Mouse (Mus musculus) MEL (cell line): Measurements from ENCODE around the gene 2410004B18Rik. TPM values are rescaled to one million over a fixed set of nuclear protein-coding genes. Genes with fewer than 3 reads are reported as not detected.

Experiments
- DNase-seq: peaks from one replicate; pipeline ENCODE4 v3.0.0; 2011; ENCODE audit warnings: low read depth, low spot score
- H3K27ac ChIP-seq: 2 replicates; pipeline ENCODE4 v1.5.1; 2012; ENCODE audit warnings: low read depth, mild to moderate bottlenecking, control low read depth, low read length, moderate library complexity; ENCODE audit not compliant: control insufficient read depth
- H3K27me3 ChIP-seq, 2 experiments: fragments of 150-350 bp in 1 of 2; sonication (generic) in 1 of 2; 2 replicates each; pipeline ENCODE4 v1.6.1; 2012; ENCODE audit warnings: low read length in 2 of 2, mild to moderate bottlenecking in 2 of 2, improper control_type of control experiment in 1 of 2, moderate library complexity in 1 of 2; ENCODE audit not compliant: insufficient read depth in 2 of 2, control insufficient read depth in 1 of 2
- H3K36me3 ChIP-seq, 2 experiments: 2 replicates each; pipeline ENCODE4 v1.6.1; 2012 to 2014; ENCODE audit warnings: low read length in 2 of 2, improper control_type of control experiment in 1 of 2, inconsistent platforms in 1 of 2, mild to moderate bottlenecking in 1 of 2; ENCODE audit not compliant: insufficient read depth in 2 of 2, control insufficient read depth in 1 of 2
- H3K4me1 ChIP-seq, 2 experiments: fragments of 150-350 bp in 1 of 2; sonication (generic) in 1 of 2; 2 replicates each; pipeline ENCODE4 v1.6.1; 2012; ENCODE audit warnings: low read length in 2 of 2, improper control_type of control experiment in 1 of 2, mild to moderate bottlenecking in 1 of 2; ENCODE audit not compliant: insufficient read depth in 2 of 2, control insufficient read depth in 1 of 2
- H3K4me3 ChIP-seq, 2 experiments: fragments of 150-350 bp in 1 of 2; sonication (generic) in 1 of 2; 2 replicates each; pipeline ENCODE4 v1.5.1; 2012; ENCODE audit warnings: low read depth in 2 of 2, low read length in 2 of 2, mild to moderate bottlenecking in 2 of 2, moderate library complexity in 2 of 2, control low read depth in 1 of 2, improper control_type of control experiment in 1 of 2; ENCODE audit not compliant: control insufficient read depth in 1 of 2, insufficient read depth in 1 of 2
- H3K79me2 ChIP-seq: 2 replicates; pipeline ENCODE4 v1.6.1; 2012; ENCODE audit warnings: mild to moderate bottlenecking, low read length, moderate library complexity; ENCODE audit not compliant: control insufficient read depth, poor library complexity, insufficient read depth
- H3K9ac ChIP-seq: 2 replicates; pipeline ENCODE4 v1.6.1; 2012; ENCODE audit warnings: low read depth, mild to moderate bottlenecking, control low read depth, low read length, moderate library complexity; ENCODE audit not compliant: control insufficient read depth, poor library complexity, severe bottlenecking
- H3K9me3 ChIP-seq: fragments of 150-350 bp; sonication (generic); replicated peaks from 2 replicates; pipeline ENCODE4 v1.6.1; 2012; ENCODE audit warnings: mild to moderate bottlenecking, low read length, improper control_type of control experiment, moderate library complexity; ENCODE audit not compliant: insufficient read depth
- BHLHE40 ChIP-seq: IDR thresholded peaks from 2 replicates; pipeline ENCODE4 v1.6.1; 2012; ENCODE audit warnings: low read depth, mild to moderate bottlenecking, inconsistent platforms, low read length, improper control_type of control experiment, borderline replicate concordance
- CHD2 ChIP-seq: IDR thresholded peaks from 2 replicates; pipeline ENCODE4 v1.6.1; 2011; ENCODE audit warnings: low read length, improper control_type of control experiment
- ETS1 ChIP-seq: IDR thresholded peaks from 2 replicates; pipeline ENCODE4 v1.6.1; 2012; ENCODE audit warnings: low read depth, mild to moderate bottlenecking, inconsistent platforms, low read length, improper control_type of control experiment, moderate library complexity
- HCFC1 ChIP-seq: IDR thresholded peaks from 2 replicates; pipeline ENCODE4 v1.6.1; 2012; ENCODE audit warnings: low read depth, mild to moderate bottlenecking, inconsistent platforms, low read length, improper control_type of control experiment, moderate library complexity
- KAT2A ChIP-seq: conservative IDR thresholded peaks from 2 replicates; pipeline ENCODE4 v1.6.1; 2012; ENCODE audit warnings: low read depth, low read length, improper control_type of control experiment, inconsistent platforms
- MAFK ChIP-seq: IDR thresholded peaks from 2 replicates; pipeline ENCODE4 v1.6.1; 2011; ENCODE audit warnings: low read depth, mild to moderate bottlenecking, low read length, improper control_type of control experiment, borderline replicate concordance
- MAZ ChIP-seq: IDR thresholded peaks from 2 replicates; pipeline ENCODE4 v1.6.1; 2012; ENCODE audit warnings: low read depth, mild to moderate bottlenecking, inconsistent platforms, low read length, improper control_type of control experiment
- RAD21 ChIP-seq: IDR thresholded peaks from 2 replicates; pipeline ENCODE4 v1.6.1; 2011; ENCODE audit warnings: mild to moderate bottlenecking, low read depth, low read length, improper control_type of control experiment
- RCOR1 ChIP-seq: IDR thresholded peaks from 2 replicates; pipeline ENCODE4 v1.6.1; 2012; ENCODE audit warnings: low read depth, mild to moderate bottlenecking, inconsistent platforms, low read length, improper control_type of control experiment
- SMC3 ChIP-seq: IDR thresholded peaks from 2 replicates; pipeline ENCODE4 v1.6.1; 2011; ENCODE audit warnings: low read depth, low read length, improper control_type of control experiment
- TBP ChIP-seq: IDR thresholded peaks from 2 replicates; pipeline ENCODE4 v1.8.0; 2011; ENCODE audit warnings: low read depth, low read length, improper control_type of control experiment
- ZC3H11A ChIP-seq: IDR thresholded peaks from 2 replicates; pipeline ENCODE4 v1.6.1; 2012; ENCODE audit warnings: low read depth, mild to moderate bottlenecking, inconsistent platforms, low read length, improper control_type of control experiment
- ZMIZ1 ChIP-seq: IDR thresholded peaks from 2 replicates; pipeline ENCODE4 v1.6.1; 2012; ENCODE audit warnings: low read depth, mild to moderate bottlenecking, inconsistent platforms, low read length, improper control_type of control experiment, moderate library complexity
- ZNF384 ChIP-seq: IDR thresholded peaks from 2 replicates; pipeline ENCODE4 v1.6.1; 2012; ENCODE audit warnings: low read depth, mild to moderate bottlenecking, inconsistent platforms, low read length, improper control_type of control experiment
- polyA plus RNA-seq, 2 experiments: library from polyadenylated mRNA; stranded (reverse) in 1 of 2; unstranded in 1 of 2; fragments of >175 nt in 1 of 2; fragments of >200 nt in 1 of 2; gene quantifications; 2 replicates each; pipeline versions ENCODE4 v1.2.1 to v1.2.4; 2012; ENCODE audit warnings: low replicate concordance in 2 of 2, low read depth in 1 of 2; ENCODE audit not compliant: insufficient read length in 2 of 2, insufficient read depth in 1 of 2, missing spikeins in 1 of 2
- total RNA-seq: library from RNA; depleted of rRNA; stranded (reverse); fragments of 300-350 nt; gene quantifications from 2 replicates; pipeline ENCODE4 v1.2.3, GENCODE M21; 2012

The 2410004B18Rik gene
- total and polyA plus RNA-seq, 3 experiments: 32.3 to 42.3 TPM; not detected in 1

GRCm38 (mm10) chr3:145894131-145894530 lies 43.7 kb upstream of the 2410004B18Rik start:
- no peak for TF ChIP-seq ZMIZ1
- no peak for TF ChIP-seq SMC3
- TF ChIP-seq TBP: no peak
- TF ChIP-seq ETS1: no peak
- no peak for TF ChIP-seq ZC3H11A
- H3K27me3 ChIP-seq: no peaks in the 10 kb centered on the region
- H3K9ac ChIP-seq: no peak overlapping the region
- no peaks in the 10 kb centered on the region for H3K36me3 ChIP-seq
- no peaks in the 10 kb centered on the region for H3K9me3 ChIP-seq
- no peak overlapping the region for H3K27ac ChIP-seq
- H3K4me3 ChIP-seq: no peak overlapping the region
- DNase-seq: no peak
- no peaks in the 10 kb centered on the region for H3K79me2 ChIP-seq
- H3K4me1 ChIP-seq: no peaks in the 10 kb centered on the region

- no peak overlapping the region for H3K4me3 ChIP-seq
- no peaks in the 10 kb centered on the region for H3K27me3 ChIP-seq
- no peak overlapping the region for H3K9ac ChIP-seq
- no peaks in the 10 kb centered on the region for H3K9me3 ChIP-seq
- no peaks in the 10 kb centered on the region for H3K4me1 ChIP-seq
- H3K79me2 ChIP-seq: no peaks in the 10 kb centered on the region
- no peaks in the 10 kb centered on the region for H3K36me3 ChIP-seq
- no peak for TF ChIP-seq KAT2A
- TF ChIP-seq HCFC1: no peak
- no peak for TF ChIP-seq ZNF384
- H3K27ac ChIP-seq: no peak overlapping the region
- DNase-seq: no peak
Observed at GRCm38 (mm10) chr3:145897749-145898148, 40.1 kb upstream of the 2410004B18Rik start.

GRCm38 (mm10) chr3:145899832-145900231 lies 38.0 kb upstream of the 2410004B18Rik start:
- DNase-seq: no peak
- Histone ChIP-seq H3K4me3 (no peak overlapping the region), H3K9me3 (no peaks in the 10 kb centered on the region), H3K27ac (no peak overlapping the region), H3K79me2 (no peaks in the 10 kb centered on the region), H3K36me3 (no peaks in the 10 kb centered on the region), H3K4me1 (no peaks in the 10 kb centered on the region), H3K9ac (no peak overlapping the region), H3K27me3 (no peaks in the 10 kb centered on the region)
- TF ChIP-seq KAT2A: no peak

- Histone ChIP-seq H3K79me2 (no peaks in the 10 kb centered on the region), H3K27me3 (no peaks in the 10 kb centered on the region), H3K9ac (no peak overlapping the region), H3K9me3 (no peaks in the 10 kb centered on the region), H3K36me3 (no peaks in the 10 kb centered on the region), H3K27ac (no peak overlapping the region), H3K4me1 (no peaks in the 10 kb centered on the region), H3K4me3 (no peak overlapping the region)
- TF ChIP-seq MAFK (no peak), KAT2A (no peak), TBP (no peak), RAD21 (no peak), MAZ (no peak), CHD2 (no peak), RCOR1 (no peak), BHLHE40 (no peak)
- DNase-seq: no peak
Observed at GRCm38 (mm10) chr3:145903530-145903929, 34.3 kb upstream of the 2410004B18Rik start.
